Mouse (Mus musculus): ENCODE measurements around the gene Zbtb40. TPM values are rescaled to one million over a fixed set of nuclear protein-coding genes. Genes with fewer than 3 reads are reported as not detected.

Zbtb40 gene
- total and polyA plus RNA-seq, 3 experiments: 2.7 to 7.1 (median 6.7) TPM

- dilution Hi-C loops (cut with MboI; ENCODE audit: extremely low pct_ligation_motif_present, extremely low pct_unique_long_range_greater_than_20kb, low sequenced_read_pairs) (no loop called here), in situ Hi-C loops (cut with MboI; ENCODE audit: low pct_ligation_motif_present, low pct_unique_long_range_greater_than_20kb, low sequenced_read_pairs) (no loop called here)
- no peaks in the 10 kb centered on the region for H3K79me2 ChIP-seq (replicated peaks; ENCODE audit: control insufficient read depth, extremely low read depth, insufficient read depth, poor library complexity, severe bottlenecking)
- H3K4me1 ChIP-seq (ENCODE audit: control insufficient read depth in 1 of 2, insufficient read depth in 2 of 2): peaks cover 13 to 14% of the 10 kb centered on the region in 2 experiments
- H3K4me2 ChIP-seq (ENCODE audit: insufficient read depth, low read depth, poor library complexity, severe bottlenecking): no peak within 1 kb of the TSS
- no peak within 1 kb of the TSS for H3K27ac ChIP-seq (ENCODE audit: insufficient read depth, low read depth)
- DNase-seq (ENCODE audit: extremely low read depth): no peak
- peaks cover 10% of the 10 kb centered on the region for H3K9me3 ChIP-seq (replicated peaks; ENCODE audit: low read length)
- H3K9ac ChIP-seq (ENCODE audit: insufficient read depth, low read depth): no peak within 1 kb of the TSS
- TF ChIP-seq EP300 (IDR thresholded peaks at IDR 0.05; ENCODE audit: low read length) (no peak), ZNF384 (IDR thresholded peaks at IDR 0.05; ENCODE audit: low read depth, low read length) (no peak), MYC (IDR thresholded peaks at IDR 0.05; ENCODE audit: low read depth, low read length) (no peak), ZC3H11A (IDR thresholded peaks at IDR 0.05; ENCODE audit: low read depth, low read length) (no peak), JUND (conservative IDR thresholded peaks at IDR 0.05; ENCODE audit: low read depth, low read length) (no peak), MAZ (IDR thresholded peaks at IDR 0.05; ENCODE audit: low read depth, low read length) (no peak), USF2 (conservative IDR thresholded peaks at IDR 0.05; ENCODE audit: low read depth, low read length) (no peak)
- peaks cover 88% of the 10 kb centered on the region for H3K27me3 ChIP-seq (replicated peaks)
- no peaks in the 10 kb centered on the region for H3K36me3 ChIP-seq (replicated peaks in 1 of 2; ENCODE audit: control insufficient read depth in 1 of 2, insufficient read depth in 1 of 2, low read length in 1 of 2)
- H3K4me3 ChIP-seq (replicated peaks in 1 of 3; ENCODE audit: low read depth in 2 of 3, low read length in 2 of 3, poor library complexity in 1 of 3): no peak within 1 kb of the TSS
Measured at GRCm38 (mm10) chr4:136956751-136957446, 91.7 kb downstream of the Zbtb40 start, which contains the start of gene Epha8. Gene Epha8, minus strand, starts transcription at chr4:136956816.

- no peak for TF ChIP-seq UBTF (IDR thresholded peaks at IDR 0.05; ENCODE audit: low read depth, low read length)
- no peak for TF ChIP-seq HCFC1 (IDR thresholded peaks at IDR 0.05; ENCODE audit: low read depth, low read length)
- TF ChIP-seq RAD21 (IDR thresholded peaks at IDR 0.05; ENCODE audit: low read depth, low read length): no peak
- TF ChIP-seq MAX (IDR thresholded peaks at IDR 0.05; ENCODE audit: low read length): no peak
- TF ChIP-seq MXI1 (IDR thresholded peaks at IDR 0.05; ENCODE audit: low read depth, low read length): no peak
- Histone ChIP-seq H3K79me2 (replicated peaks; ENCODE audit: control insufficient read depth, extremely low read depth, insufficient read depth, poor library complexity, severe bottlenecking) (no peaks in the 10 kb centered on the region), H3K27me3 (replicated peaks) (peaks cover 92% of the 10 kb centered on the region), H3K4me3 (replicated peaks in 1 of 3; ENCODE audit: low read depth in 2 of 3, low read length in 2 of 3, poor library complexity in 1 of 3) (no peak overlapping the region), H3K9ac (ENCODE audit: insufficient read depth, low read depth) (no peak overlapping the region), H3K27ac (ENCODE audit: insufficient read depth, low read depth) (no peak overlapping the region), H3K9me3 (replicated peaks; ENCODE audit: low read length) (peaks cover 10% of the 10 kb centered on the region), H3K36me3 (replicated peaks in 1 of 2; ENCODE audit: control insufficient read depth in 1 of 2, insufficient read depth in 1 of 2, low read length in 1 of 2) (no peaks in the 10 kb centered on the region), H3K4me1 (ENCODE audit: control insufficient read depth in 1 of 2, insufficient read depth in 2 of 2) (0 out of 4 replicates have a peak, but pooled peaks cover 0 to 2% of the 10 kb centered on the region in 2 experiments), H3K4me2 (ENCODE audit: insufficient read depth, low read depth, poor library complexity, severe bottlenecking) (no peak overlapping the region)
- in situ Hi-C loops (cut with MboI; ENCODE audit: low pct_ligation_motif_present, low pct_unique_long_range_greater_than_20kb, low sequenced_read_pairs): no loop called here
- dilution Hi-C loops (cut with MboI; ENCODE audit: extremely low pct_ligation_motif_present, extremely low pct_unique_long_range_greater_than_20kb, low sequenced_read_pairs): no loop called here
- no peak for DNase-seq (ENCODE audit: extremely low read depth)
Measured at GRCm38 (mm10) chr4:136954562-136954961, 94.0 kb downstream of the Zbtb40 start.

Data from CH12.LX (cell line).